Mouse (Mus musculus) lung, postnatal 0 days (tissue): ENCODE measurements around the gene Plppr3. TPM values are rescaled to one million over a fixed set of nuclear protein-coding genes. Genes with fewer than 3 reads are reported as not detected.

Experiments
- ATAC-seq: fragments of 200-750 bp; cut with Nextera tagmentation; 2 replicates; pipeline ENCODE4 v1.8.0; 2017; ENCODE audit warnings: moderate library complexity
- DNase-seq: peaks from one replicate; pipeline ENCODE4 v3.0.0-alpha.2; 2016; ENCODE audit warnings: low spot score
- H3K27ac ChIP-seq: fragments of 300-500 bp; sonication (generic); 2 replicates; pipeline ENCODE4 v1.5.1; 2014; ENCODE audit warnings: antibody characterized with exemption, mild to moderate bottlenecking, low read length, mixed read lengths
- H3K27me3 ChIP-seq: fragments of 300-500 bp; sonication (generic); replicated peaks from 2 replicates; pipeline ENCODE4 v1.6.1; 2014; ENCODE audit warnings: low read length, mixed read lengths; ENCODE audit not compliant: insufficient read depth
- H3K36me3 ChIP-seq: fragments of 300-500 bp; sonication (generic); 2 replicates; pipeline ENCODE4 v1.6.1; 2014; ENCODE audit warnings: low read length, mixed read lengths; ENCODE audit not compliant: insufficient read depth
- H3K4me1 ChIP-seq: fragments of 300-500 bp; sonication (generic); 2 replicates; pipeline ENCODE4 v1.6.1; 2014; ENCODE audit warnings: antibody characterized with exemption, low read depth, low read length, mixed read lengths; ENCODE audit not compliant: insufficient read depth
- H3K4me2 ChIP-seq: fragments of 300-500 bp; sonication (generic); replicated peaks from 2 replicates; pipeline ENCODE4 v1.6.1; 2014; ENCODE audit warnings: low read depth, mild to moderate bottlenecking, low read length, moderate library complexity, mixed read lengths
- H3K4me3 ChIP-seq: fragments of 300-500 bp; sonication (generic); 2 replicates; pipeline ENCODE4 v1.5.1; 2014; ENCODE audit warnings: low read depth, low read length
- H3K9ac ChIP-seq: fragments of 300-500 bp; sonication (generic); replicated peaks from 2 replicates; pipeline ENCODE4 v1.6.1; 2014; ENCODE audit warnings: low read depth, mild to moderate bottlenecking
- H3K9me3 ChIP-seq: fragments of 300-500 bp; sonication (generic); 2 replicates; pipeline ENCODE4 v1.6.1; 2016; ENCODE audit warnings: low read length, mixed read lengths
- CTCF ChIP-seq: IDR thresholded peaks from 2 replicates; pipeline ENCODE4 v1.5.1; 2016; ENCODE audit warnings: antibody characterized with exemption, mild to moderate bottlenecking
- EP300 ChIP-seq: IDR thresholded peaks from 2 replicates; pipeline ENCODE4 v1.6.1; 2016; ENCODE audit warnings: antibody characterized with exemption, mild to moderate bottlenecking, control low read depth
- WGBS: fragments of 180-500 bp; shearing (Covaris S2); extraction: QIAGEN DNeasy Blood & Tissue Kit; methylation state at CpG from one replicate; pipeline ENCODE4 v1.1.7; 2014; 5-methylcytosine and 5-hydroxymethylcytosine counted together
- polyA plus RNA-seq: library from polyadenylated mRNA; unstranded; fragments of >200 nt; fragmentation: Nextera tagmentation; extraction: Ambion mirVana; gene quantifications from 2 replicates; pipeline ENCODE4 v1.2.1, GENCODE M21; 2015

Gene Plppr3
- polyA plus RNA-seq, 1 experiment from 2014 or later, result 3.9 TPM

- H3K27me3 ChIP-seq, result no peaks in the 10 kb centered on the region
- no peaks in the 10 kb centered on the region for H3K4me1 ChIP-seq
- H3K27ac ChIP-seq, result no peak overlapping the region
- ATAC-seq (peak; percentile 66), DNase-seq (peak; percentile 84)
- no peak overlapping the region for H3K4me2 ChIP-seq
- 15% methylated on average over 9 of the region's 9 CpGs for WGBS
- H3K36me3 ChIP-seq, result no peaks in the 10 kb centered on the region
- no peaks in the 10 kb centered on the region for H3K9me3 ChIP-seq
- no peak overlapping the region for H3K9ac ChIP-seq
- no peak overlapping the region for H3K4me3 ChIP-seq
- TF ChIP-seq EP300 (no peak), CTCF (peak; percentile 98)
Observed at GRCm38 (mm10) chr10:79834769-79835398, 39.5 kb downstream of the Plppr3 start.

DNA sequence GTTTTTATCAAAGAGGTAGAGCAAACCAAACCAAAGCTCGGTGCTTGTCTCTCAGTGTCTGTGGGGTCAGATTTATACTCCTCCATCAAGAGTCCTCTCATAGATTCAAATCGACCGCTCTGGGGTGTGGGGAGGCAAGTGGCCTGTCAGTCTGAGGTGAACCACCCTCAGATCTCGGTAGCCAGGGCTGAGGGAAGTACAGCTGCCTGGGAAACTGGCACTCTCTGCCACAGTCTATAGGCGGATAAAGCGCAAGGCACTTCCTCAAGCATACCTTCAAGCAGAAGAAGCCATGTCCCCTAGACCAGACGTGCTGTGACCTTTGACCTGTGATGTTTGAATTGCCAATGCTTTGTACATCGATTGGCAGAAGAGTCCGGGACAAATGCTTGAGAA, 41.6 kb downstream of the Plppr3 start:
- Histone ChIP-seq H3K36me3 (no peaks in the 10 kb centered on the region), H3K4me1 (no peaks in the 10 kb centered on the region), H3K9me3 (no peaks in the 10 kb centered on the region), H3K4me3 (no peak overlapping the region), H3K27ac (no peak overlapping the region), H3K27me3 (no peaks in the 10 kb centered on the region), H3K4me2 (no peak overlapping the region), H3K9ac (no peak overlapping the region)
- DNase-seq (no peak), ATAC-seq (no peak)
- WGBS, result 61% methylated on average over 9 of the region's 9 CpGs
- no peak for TF ChIP-seq EP300
- TF ChIP-seq CTCF, result no peak

- H3K9ac ChIP-seq, result no peak overlapping the region
- no peaks in the 10 kb centered on the region for H3K4me1 ChIP-seq
- WGBS, result 50% methylated on average over 7 of the region's 7 CpGs
- TF ChIP-seq CTCF (no peak), EP300 (no peak)
- no peaks in the 10 kb centered on the region for H3K9me3 ChIP-seq
- H3K4me2 ChIP-seq, result no peak overlapping the region
- no peaks in the 10 kb centered on the region for H3K36me3 ChIP-seq
- no peaks in the 10 kb centered on the region for H3K27me3 ChIP-seq
- no peak for ATAC-seq
- H3K4me3 ChIP-seq, result no peak overlapping the region
- DNase-seq, result no peak
- H3K27ac ChIP-seq, result no peak overlapping the region
Observed at GRCm38 (mm10) chr10:79832026-79832785, 42.2 kb downstream of the Plppr3 start.

DNA sequence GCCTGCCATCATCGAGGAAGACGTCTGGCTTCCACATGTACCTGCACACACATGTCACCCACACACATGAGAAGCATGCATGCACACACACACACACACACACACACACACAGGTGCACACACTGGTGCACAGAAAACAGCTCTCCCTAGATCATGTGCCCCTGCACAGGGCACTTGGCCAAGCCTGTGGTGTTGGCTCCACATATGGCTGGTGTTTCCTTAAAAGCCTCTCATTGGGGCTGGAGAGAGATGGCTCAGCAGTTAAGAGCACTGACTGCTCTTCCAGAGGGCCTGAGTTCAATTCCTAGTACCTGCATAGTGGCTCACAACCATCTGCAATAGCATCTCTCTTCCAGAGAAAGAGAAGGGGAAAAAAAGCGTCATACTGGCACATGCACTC, 42.9 kb downstream of the Plppr3 start:
- Histone ChIP-seq H3K4me3 (no peak overlapping the region), H3K36me3 (no peaks in the 10 kb centered on the region), H3K27ac (no peak overlapping the region), H3K9ac (no peak overlapping the region), H3K9me3 (no peaks in the 10 kb centered on the region), H3K4me1 (no peaks in the 10 kb centered on the region), H3K27me3 (no peaks in the 10 kb centered on the region), H3K4me2 (no peak overlapping the region)
- ATAC-seq (no peak), DNase-seq (no peak)
- WGBS, result 91% methylated on average over 3 of the region's 3 CpGs
- TF ChIP-seq EP300 (no peak), CTCF (no peak)

GRCm38 (mm10) chr10:79824413-79824812, 50.0 kb downstream of the Plppr3 start:
- Histone ChIP-seq H3K36me3 (no peaks in the 10 kb centered on the region), H3K9me3 (no peaks in the 10 kb centered on the region), H3K4me3 (peak overlapping the region; percentile 12; the same call in 1 of the 2 replicates), H3K27ac (peak overlapping the region; percentile 78), H3K9ac (peak overlapping the region; percentile 29; the same call in 1 of the 2 replicates), H3K4me2 (peak overlapping the region; percentile 40), H3K27me3 (no peaks in the 10 kb centered on the region), H3K4me1 (peaks cover 6% of the 10 kb centered on the region)
- no peak for TF ChIP-seq CTCF
- TF ChIP-seq EP300, result peak; percentile 64
- 33% methylated on average over 6 of the region's 6 CpGs for WGBS
- DNase-seq, result peak; percentile 89
- ATAC-seq, result peak; percentile 73

DNA sequence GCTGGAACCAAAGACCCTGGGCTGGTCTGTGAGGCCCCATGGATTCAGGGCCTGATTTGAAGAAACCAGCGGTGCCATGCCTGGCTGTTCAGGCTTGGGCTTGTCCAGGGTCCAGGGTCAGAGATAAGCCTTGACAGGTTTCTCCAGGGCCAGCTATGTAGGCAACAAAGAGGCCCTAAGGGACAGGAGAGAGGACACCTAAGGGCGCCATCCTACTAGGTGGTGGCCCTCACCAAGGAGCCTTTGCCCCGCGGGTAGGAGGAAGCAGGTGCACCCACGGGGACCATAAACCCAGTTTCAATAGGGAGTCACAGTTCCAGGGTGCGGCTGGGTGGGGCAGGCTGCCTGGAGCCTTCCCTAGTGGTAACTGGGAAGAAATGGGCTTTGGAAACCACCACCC, 51.4 kb downstream of the Plppr3 start:
- H3K9me3 ChIP-seq, result no peaks in the 10 kb centered on the region
- H3K9ac ChIP-seq, result no peak overlapping the region
- H3K4me1 ChIP-seq, result peaks cover 6% of the 10 kb centered on the region
- peak overlapping the region; percentile 52; the same call in 1 of the 2 replicates for H3K27ac ChIP-seq
- H3K36me3 ChIP-seq, result no peaks in the 10 kb centered on the region
- ATAC-seq (no peak), DNase-seq (no peak)
- WGBS, result 64% methylated on average over 6 of the region's 6 CpGs
- peak overlapping the region; percentile 44 for H3K4me2 ChIP-seq
- H3K27me3 ChIP-seq, result no peaks in the 10 kb centered on the region
- no peak overlapping the region for H3K4me3 ChIP-seq
- no peak for TF ChIP-seq CTCF
- no peak for TF ChIP-seq EP300
